Mouse (Mus musculus) erythroblast, embryonic 14.5 days (primary cell): Measurements from ENCODE around the gene Ikbke.

Source experiments
- GATA1 ChIP-seq: IDR thresholded peaks from 2 replicates; pipeline ENCODE4 v1.6.1; 2012; ENCODE audit warnings: low read length, inconsistent platforms, mixed read lengths
- TAL1 ChIP-seq: IDR thresholded peaks from 3 replicates; pipeline ENCODE4 v1.6.1; 2012; ENCODE audit warnings: low read length, inconsistent platforms, mixed read lengths

- no peak for TF ChIP-seq TAL1
- TF ChIP-seq GATA1 = no peak
Observed at GRCm38 (mm10) chr1:131286803-131287202, 7.4 kb upstream of the Ikbke start.
